Mouse (Mus musculus) bone marrow macrophage, adult 2 months (primary cell): ENCODE measurements around the gene Suclg2.

Experiments used
- CTCF ChIP-seq: IDR thresholded peaks from 2 replicates; pipeline ENCODE4 v1.5.1; 2012; ENCODE audit warnings: low read depth, mild to moderate bottlenecking, low read length, moderate library complexity
- POLR2A ChIP-seq: IDR thresholded peaks from 2 replicates; pipeline ENCODE4 v1.6.1; 2012; ENCODE audit warnings: mild to moderate bottlenecking, low read depth, low read length, borderline replicate concordance

- TF ChIP-seq POLR2A (no peak), CTCF (no peak)
Observed at GRCm38 (mm10) chr6:95723361-95723760, 4.8 kb upstream of the Suclg2 start.
